Mouse (Mus musculus) liver, postnatal 0 days (tissue): ENCODE measurements at regions not wholly inside any gene's neighbourhood (a gene's known extent, or its start where the extent isn't known, plus 50 kb on each side); places are given as distances from the start of the nearest gene placed in this dataset.

Source experiments
- CTCF ChIP-seq: sonication (generic); IDR thresholded peaks from 2 replicates; pipeline ENCODE4 v1.5.1; 2016; ENCODE audit warnings: antibody characterized with exemption, low read depth
- EP300 ChIP-seq: IDR thresholded peaks from 2 replicates; pipeline ENCODE4 v1.6.1; 2016; ENCODE audit warnings: antibody characterized with exemption, low read depth, mild to moderate bottlenecking

DNA sequence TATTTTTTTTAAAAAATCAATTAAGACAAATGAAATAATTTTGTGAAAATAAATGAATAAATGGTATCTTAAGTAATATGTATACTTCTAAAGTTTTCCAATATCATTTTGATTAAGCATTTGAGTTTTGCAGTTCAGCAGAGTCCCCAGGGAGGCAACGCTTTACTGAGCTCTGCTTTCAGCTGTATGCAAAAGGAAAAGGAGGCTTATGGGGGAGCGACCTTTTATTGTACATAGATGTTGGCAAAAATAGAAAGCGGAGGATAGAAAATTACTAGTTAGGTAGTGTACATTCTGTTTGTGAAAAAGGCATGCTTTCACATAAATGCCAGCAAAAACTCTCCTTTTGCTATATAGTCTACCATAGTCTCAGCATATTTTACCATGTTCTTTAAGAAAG lies 382.2 kb downstream of the Gria2 start:
- no peak for TF ChIP-seq CTCF
- TF ChIP-seq EP300 = no peak
